Mouse (Mus musculus): ENCODE measurements around the gene Cyyr1. TPM values are rescaled to one million over a fixed set of nuclear protein-coding genes. Genes with fewer than 3 reads are reported as not detected.

Gene Cyyr1
- polyA plus RNA-seq, 1 experiment, result 5.4 TPM

- no peak for DNase-seq (ENCODE audit: extremely low spot score in 1 of 2, low spot score in 1 of 2)
Measured at GRCm38 (mm10) chr16:85474552-85475071, 78.6 kb downstream of the Cyyr1 start.

DNA sequence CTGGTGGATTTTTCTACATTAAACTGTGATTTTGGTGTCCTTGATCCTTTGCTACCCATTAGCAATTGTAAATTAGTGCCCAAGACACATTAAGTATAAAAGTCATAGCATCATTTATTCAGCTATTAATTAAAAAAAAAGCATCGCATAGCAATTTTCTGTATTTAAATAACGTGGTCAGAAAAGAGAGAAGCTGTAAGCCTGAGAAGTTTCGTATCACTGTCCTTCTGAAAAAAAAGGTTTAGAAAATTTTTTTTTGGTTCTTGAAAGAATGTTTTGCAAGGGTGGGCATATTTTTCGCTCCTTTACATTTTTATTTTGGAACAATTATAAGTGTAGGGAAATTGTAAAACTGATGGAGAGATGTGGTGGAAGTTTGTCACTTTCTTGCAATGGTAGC is 83.1 kb downstream of the Cyyr1 start:
- DNase-seq (ENCODE audit: extremely low spot score in 1 of 2, low spot score in 1 of 2), result no peak

GRCm38 (mm10) chr16:85455043-85455442 is 98.2 kb downstream of the Cyyr1 start:
- no peak for DNase-seq (ENCODE audit: extremely low spot score in 1 of 2, low spot score in 1 of 2)

- no peak for DNase-seq (ENCODE audit: extremely low spot score in 1 of 2, low spot score in 1 of 2)
Measured at GRCm38 (mm10) chr16:85446306-85446705, 106.9 kb downstream of the Cyyr1 start.

GRCm38 (mm10) chr16:85445801-85446200 is 107.4 kb downstream of the Cyyr1 start:
- no peak for DNase-seq (ENCODE audit: extremely low spot score in 1 of 2, low spot score in 1 of 2)

DNA sequence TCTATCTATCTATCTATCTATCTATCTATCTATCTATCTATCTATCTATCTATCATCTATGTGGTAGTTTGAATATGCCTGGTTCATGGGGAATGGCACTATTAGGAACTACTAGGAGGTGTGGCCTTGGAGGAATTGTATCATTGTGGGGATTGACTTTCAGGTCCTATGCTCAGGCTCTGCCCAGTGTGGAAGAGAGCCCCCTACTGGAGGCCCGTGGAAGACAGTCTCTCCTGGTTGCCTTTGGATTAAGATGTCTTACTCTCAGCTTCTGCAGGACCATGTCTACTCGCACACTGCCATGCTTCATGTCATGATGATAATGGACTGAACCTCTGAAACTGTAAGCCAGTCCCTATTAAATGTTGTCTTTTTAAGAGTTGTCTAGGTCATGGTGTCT is 117.8 kb downstream of the Cyyr1 start:
- DNase-seq (ENCODE audit: extremely low spot score in 1 of 2, low spot score in 1 of 2), result peak in 1 of 2 experiments; percentile 74

DNA sequence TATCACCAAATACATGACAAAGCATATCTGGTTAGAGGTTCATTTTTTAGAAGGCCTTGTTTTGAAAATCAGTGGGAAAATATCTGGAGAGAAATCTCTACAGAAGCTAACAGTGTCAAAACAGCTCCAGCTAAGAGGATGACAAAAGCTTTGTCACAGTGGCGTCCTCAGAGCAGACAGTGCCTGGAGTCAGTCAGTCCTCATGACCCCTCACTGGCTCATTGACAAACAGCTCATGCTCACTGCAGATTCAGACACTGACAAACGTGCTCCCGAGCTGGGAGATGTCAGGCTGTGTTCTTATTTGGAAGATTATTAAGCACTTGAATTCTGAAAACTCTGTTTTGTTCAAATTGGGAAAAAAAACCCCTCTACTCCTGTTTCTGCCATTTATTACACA is 124.0 kb downstream of the Cyyr1 start:
- peak in 1 of 2 experiments; percentile 14 for DNase-seq (ENCODE audit: extremely low spot score in 1 of 2, low spot score in 1 of 2)

DNA sequence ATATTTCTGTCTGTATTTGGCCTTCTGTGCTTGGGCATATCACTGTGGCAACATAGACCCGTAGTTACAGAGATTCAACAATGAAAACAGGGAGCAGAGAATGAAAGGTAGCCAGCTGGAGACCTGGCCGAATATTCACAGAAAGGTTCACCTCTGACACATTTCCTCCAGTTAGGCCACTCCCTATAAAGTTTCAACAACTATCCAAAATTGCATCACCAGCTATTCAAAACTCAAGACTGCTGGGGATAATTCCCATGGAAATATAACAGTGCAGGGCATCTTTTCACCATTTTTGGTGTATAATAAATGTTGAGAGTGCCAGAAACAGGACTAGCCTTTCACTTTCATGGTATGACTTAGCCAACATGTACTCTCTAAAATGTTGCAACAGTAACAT is 130.3 kb downstream of the Cyyr1 start:
- DNase-seq (ENCODE audit: extremely low spot score in 1 of 2, low spot score in 1 of 2), result no peak

GRCm38 (mm10) chr16:85415415-85415814 is 137.8 kb downstream of the Cyyr1 start:
- DNase-seq (ENCODE audit: extremely low spot score in 1 of 2, low spot score in 1 of 2), result no peak

GRCm38 (mm10) chr16:85393430-85393948 is 159.7 kb downstream of the Cyyr1 start:
- no peak for DNase-seq (ENCODE audit: extremely low spot score in 1 of 2, low spot score in 1 of 2)

GRCm38 (mm10) chr16:85386801-85387200 is 166.4 kb downstream of the Cyyr1 start:
- no peak for DNase-seq (ENCODE audit: extremely low spot score in 1 of 2, low spot score in 1 of 2)

Other genes starting within 250 kb of the Cyyr1 start
- gene Adamts1, start 249.7 kb upstream of the Cyyr1 start, polyA plus RNA-seq (2012; rRNA removed), result 6.7 and 7.4 TPM in 2 replicates